Mouse (Mus musculus): ENCODE data around the gene Tial1.

DNA sequence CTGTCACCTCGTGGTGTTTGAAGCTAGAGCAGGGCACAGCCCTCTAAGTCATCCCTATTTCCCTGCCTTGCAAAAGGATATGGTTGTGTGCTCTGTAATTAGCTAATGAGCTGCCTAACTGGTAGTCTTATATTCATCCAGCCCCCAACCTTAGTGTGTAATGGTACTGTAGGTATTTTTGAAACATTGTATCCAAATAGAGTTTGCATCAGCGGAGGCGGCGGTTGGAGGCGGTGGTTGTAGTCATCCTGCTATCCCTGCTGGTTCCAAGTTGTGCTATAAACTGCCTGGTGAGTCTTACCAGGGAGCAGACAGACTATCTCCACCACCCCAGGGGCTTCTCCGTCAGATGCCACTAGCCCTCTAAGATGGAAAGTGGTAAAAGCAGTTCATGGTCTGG lies 42.6 kb upstream of the Tial1 start:
- no peak for TF ChIP-seq CTCF (IDR thresholded peaks at IDR 0.05; ENCODE audit: low read depth)
- TF ChIP-seq EP300 (IDR thresholded peaks at IDR 0.05; ENCODE audit: low read depth): no peak
